Mouse (Mus musculus) macrophage (primary cell): Measurements from ENCODE around the gene Klhl25. TPM values are rescaled to one million over a fixed set of nuclear protein-coding genes. Genes with fewer than 3 reads are reported as not detected.
"Not testable (repeated sequence)": the region's sequence is repeated elsewhere in the genome, so short reads cannot be mapped to it uniquely, and the experiment has no call there.

Source experiments
- H3K27ac ChIP-seq: fragments of 350-480 bp; formaldehyde crosslinking; 2 replicates; pipeline ENCODE4 v1.9.0; 2021
- H3K36me3 ChIP-seq: fragments of 350-480 bp; formaldehyde crosslinking; 2 replicates; pipeline ENCODE4 v1.9.0; 2021; ENCODE audit errors: inconsistent target
- H3K4me3 ChIP-seq: fragments of 350-480 bp; formaldehyde crosslinking; 2 replicates; pipeline ENCODE4 v1.9.0; 2021; ENCODE audit errors: inconsistent target
- H3K79me2 ChIP-seq: fragments of 350-480 bp; formaldehyde crosslinking; 2 replicates; pipeline ENCODE4 v1.9.0; 2021; ENCODE audit errors: inconsistent target
- WGBS: methylation state at CpG from one replicate; pipeline ENCODE4 v1.1.7; 2026; ENCODE audit warnings: inconsistent platforms; ENCODE audit not compliant: missing documents; 5-methylcytosine and 5-hydroxymethylcytosine counted together
- polyA plus RNA-seq: library from polyadenylated mRNA; stranded (reverse); fragments of 250-400 nt; gene quantifications from 3 replicates; pipeline ENCODE4 v1.2.4, GENCODE M21; 2018; ENCODE audit warnings: inconsistent platforms

Gene Klhl25
- polyA plus RNA-seq, 1 experiment from 2014 or later: 4.5 TPM

DNA sequence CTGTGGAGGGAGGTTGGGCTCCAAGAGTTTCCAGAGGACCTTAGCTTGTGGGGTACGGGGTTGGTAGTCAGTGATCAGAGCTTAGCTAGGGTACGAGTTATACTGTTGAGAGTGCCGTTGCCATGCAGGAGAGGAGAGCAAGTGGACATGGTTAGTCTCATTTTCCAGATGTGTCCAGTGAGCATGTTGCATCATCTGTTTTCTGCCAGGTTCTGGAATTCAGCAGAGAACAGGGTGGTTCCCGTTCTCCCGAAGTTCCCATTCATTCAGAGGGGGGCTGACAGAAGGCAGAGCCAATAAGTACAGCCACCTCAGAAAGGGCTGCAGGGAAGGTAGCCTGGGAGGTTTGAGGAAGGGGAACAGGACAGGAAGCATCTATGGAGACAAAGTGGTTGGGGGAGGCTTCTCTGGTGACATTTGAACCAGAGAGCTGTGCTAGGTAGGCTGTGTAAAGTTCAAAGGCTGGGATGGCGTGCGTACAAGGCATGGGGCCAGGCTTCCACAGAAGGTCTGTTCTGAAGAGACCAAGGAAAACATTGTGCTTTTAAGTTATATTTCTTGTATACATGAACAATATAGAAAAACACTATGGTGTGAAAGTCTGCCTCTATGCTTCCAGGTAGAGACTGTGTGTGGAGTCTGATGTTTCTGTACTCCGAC, 5.2 kb downstream of the Klhl25 start:
- Histone ChIP-seq H3K79me2 (peaks cover 94% of the 10 kb centered on the region), H3K4me3 (no peak overlapping the region), H3K27ac (no peak overlapping the region), H3K36me3 (no peaks in the 10 kb centered on the region; the same call in 1 of the 2 replicates)
- WGBS: 92% methylated on average over 8 of the region's 8 CpGs

DNA sequence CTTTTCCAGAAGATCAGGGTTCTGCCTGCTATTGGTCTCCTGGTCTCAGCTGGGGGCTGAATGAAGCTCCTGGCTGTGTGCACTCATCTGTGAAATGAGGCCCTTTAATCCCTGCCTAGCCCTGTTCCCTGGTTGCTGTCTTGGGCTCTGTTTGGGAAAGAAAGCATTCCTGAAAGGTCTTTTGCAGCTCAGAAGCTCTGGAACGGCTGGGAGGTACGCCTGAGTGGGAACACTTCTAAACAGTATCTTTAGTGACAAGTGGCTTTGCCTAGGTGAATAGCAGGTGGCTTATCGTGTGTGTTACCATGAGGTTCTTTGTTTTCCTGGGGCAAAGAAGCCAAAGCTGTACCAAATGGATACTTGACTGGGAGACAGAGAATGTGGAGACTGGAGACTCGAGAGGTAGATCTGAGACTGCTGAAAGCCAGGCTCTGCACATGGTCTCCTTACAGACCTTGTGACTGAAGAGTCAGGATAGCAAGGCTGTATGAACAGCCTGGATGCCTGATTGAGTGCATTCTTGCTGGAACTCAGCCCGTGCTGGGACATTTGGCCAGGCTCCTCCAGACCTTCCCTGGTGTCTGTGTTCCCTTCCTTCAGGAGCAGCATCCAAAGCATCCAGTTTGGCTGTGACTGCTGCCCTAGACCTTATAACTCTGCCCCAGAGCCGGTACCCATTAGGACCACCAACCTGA, 6.3 kb downstream of the Klhl25 start:
- H3K27ac ChIP-seq: 0 out of 2 replicates have a peak overlapping the region, but pooled peaks have one; percentile 19
- peaks cover 94% of the 10 kb centered on the region for H3K79me2 ChIP-seq
- WGBS: 82% methylated on average over 6 of the region's 6 CpGs
- no peak overlapping the region for H3K4me3 ChIP-seq
- no peaks in the 10 kb centered on the region; the same call in 1 of the 2 replicates for H3K36me3 ChIP-seq

DNA sequence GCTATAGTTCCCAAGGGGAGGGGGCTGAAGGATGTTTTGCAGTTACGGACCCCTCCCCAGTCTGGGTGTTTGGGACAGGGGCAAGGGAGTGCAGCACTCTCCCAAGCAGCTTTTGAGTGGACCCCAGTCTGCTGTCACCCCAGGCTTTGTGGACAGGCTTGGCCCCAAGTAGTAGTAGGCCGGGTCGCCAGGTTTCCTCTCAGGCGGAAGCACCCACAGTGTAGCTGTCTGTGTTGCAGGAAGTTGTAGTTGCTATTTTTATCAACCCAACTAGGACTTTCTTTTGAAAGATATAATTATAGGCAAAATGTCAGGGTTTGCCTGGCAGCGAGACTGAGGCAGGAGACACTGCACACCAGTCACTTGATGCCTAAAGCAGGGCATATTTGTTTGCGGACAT, 6.9 kb downstream of the Klhl25 start:
- Histone ChIP-seq H3K79me2 (peaks cover 94% of the 10 kb centered on the region), H3K27ac (peak overlapping the region; percentile 19; the same call in 1 of the 2 replicates), H3K4me3 (no peak overlapping the region), H3K36me3 (no peaks in the 10 kb centered on the region; the same call in 1 of the 2 replicates)
- WGBS: 16% methylated on average over 6 of the region's 6 CpGs

DNA sequence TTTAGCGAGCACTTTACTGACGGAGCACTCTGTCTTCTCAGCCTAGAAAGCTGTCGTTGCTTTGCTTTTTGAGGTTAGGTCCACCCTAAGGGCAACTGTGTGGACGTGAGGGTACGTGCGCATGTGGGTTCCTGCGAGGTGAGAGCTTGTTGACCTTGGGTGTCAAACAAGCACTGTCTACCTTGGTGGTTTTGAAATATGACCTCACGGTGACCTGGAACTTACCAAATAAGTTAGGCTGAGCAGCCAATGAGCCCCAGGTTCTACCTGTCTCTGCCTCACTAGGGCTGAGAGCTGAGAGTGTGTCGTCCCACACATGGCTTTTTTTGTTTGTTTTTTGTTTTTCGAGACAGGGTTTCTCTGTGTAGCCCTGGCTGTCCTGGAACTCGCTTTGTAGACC, 8.1 kb downstream of the Klhl25 start:
- no peak overlapping the region for H3K4me3 ChIP-seq
- peaks cover 99% of the 10 kb centered on the region for H3K79me2 ChIP-seq
- 94% methylated on average over 10 of the region's 11 CpGs for WGBS
- no peak overlapping the region for H3K27ac ChIP-seq
- no peaks in the 10 kb centered on the region; the same call in 1 of the 2 replicates for H3K36me3 ChIP-seq

DNA sequence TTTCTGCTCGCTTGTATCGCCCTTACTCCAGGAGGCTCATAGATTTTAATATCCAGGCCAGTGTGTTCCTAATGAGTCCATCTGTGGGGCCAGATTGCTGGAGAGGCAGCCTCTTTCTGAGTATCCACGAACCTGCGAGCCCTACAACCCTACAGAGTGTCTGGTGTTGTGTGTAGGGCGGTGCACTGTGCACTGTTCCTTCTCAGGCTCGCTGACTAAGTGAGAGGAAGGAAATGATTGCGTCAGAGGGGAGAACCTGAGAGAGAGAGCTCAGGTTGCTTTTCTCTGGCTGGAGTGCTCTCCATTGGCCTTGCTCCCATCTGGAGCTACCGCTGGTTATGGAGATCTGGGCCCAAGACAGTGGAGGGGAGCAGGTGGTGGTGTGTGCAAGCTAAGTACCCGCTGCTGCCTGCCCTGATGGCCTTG, 11.7 kb downstream of the Klhl25 start:
- H3K27ac ChIP-seq: no peak overlapping the region
- H3K79me2 ChIP-seq: peaks cover 100% of the 10 kb centered on the region
- 64% methylated on average over 9 of the region's 9 CpGs for WGBS
- H3K36me3 ChIP-seq: no peaks in the 10 kb centered on the region
- no peak overlapping the region for H3K4me3 ChIP-seq

DNA sequence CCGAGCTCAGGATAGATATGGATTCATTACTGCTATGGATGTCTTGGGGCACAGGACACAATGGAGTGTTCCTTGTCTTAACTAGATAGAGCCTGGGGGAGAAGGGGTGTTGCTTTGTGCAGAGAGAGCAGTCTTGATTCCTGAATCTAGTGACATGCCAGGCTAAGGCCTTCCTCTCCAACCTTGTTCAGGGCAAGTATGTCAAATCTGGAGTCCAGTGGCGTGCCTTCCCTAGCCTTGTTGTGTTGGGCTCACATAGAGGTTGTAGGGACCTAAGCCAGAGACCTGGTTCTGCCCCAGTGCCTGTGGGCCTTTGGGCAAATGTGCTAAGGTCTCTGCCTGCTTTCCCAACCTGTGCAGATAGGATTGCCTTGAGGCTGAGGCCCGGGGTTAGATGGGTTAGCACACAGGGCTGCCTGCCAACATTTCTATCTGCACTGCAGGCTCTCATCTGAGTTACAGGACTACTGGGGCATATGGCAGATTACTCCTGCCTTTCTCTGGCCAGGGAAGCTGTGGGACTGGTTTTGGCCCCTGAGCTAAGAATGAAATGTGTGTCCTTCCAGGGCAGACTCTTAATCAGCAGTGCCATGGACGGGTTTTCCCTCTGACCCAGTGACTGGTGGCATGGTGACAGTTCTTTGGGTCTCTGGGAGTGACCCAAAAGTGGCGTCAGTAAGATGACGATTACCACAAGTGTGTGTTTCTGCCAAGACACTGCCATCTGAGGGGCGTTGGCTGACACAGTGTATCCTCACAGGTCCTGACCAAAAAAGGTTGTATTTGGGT, 13.7 kb downstream of the Klhl25 start:
- H3K27ac ChIP-seq, H3K4me3 ChIP-seq: not testable (repeated sequence)
- peaks cover 19% of the 10 kb centered on the region for H3K36me3 ChIP-seq
- H3K79me2 ChIP-seq: peaks cover 100% of the 10 kb centered on the region
- WGBS: 94% methylated on average over 4 of the region's 7 CpGs

DNA sequence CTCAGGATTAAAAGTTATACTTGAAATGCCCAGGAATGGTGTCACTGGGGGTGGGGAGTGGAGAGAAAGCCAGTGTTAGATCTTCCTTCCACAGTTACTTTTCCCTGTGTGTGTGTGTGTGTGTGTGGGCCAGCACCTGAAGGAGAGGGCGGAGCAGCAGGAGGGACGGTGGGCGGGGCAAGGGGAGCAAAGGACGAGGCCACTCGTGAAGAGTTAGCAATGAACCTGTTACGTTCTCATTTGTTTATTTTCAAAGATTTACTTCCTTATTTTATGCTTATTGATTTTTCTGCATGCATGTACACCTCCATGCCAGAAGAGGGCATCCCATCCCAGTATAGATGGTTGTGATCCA, 14.3 kb downstream of the Klhl25 start:
- Histone ChIP-seq H3K36me3 (peaks cover 24% of the 10 kb centered on the region), H3K79me2 (peaks cover 97% of the 10 kb centered on the region)
- H3K4me3 ChIP-seq, H3K27ac ChIP-seq: not testable (repeated sequence)
- 97% methylated on average over 5 of the region's 6 CpGs for WGBS

DNA sequence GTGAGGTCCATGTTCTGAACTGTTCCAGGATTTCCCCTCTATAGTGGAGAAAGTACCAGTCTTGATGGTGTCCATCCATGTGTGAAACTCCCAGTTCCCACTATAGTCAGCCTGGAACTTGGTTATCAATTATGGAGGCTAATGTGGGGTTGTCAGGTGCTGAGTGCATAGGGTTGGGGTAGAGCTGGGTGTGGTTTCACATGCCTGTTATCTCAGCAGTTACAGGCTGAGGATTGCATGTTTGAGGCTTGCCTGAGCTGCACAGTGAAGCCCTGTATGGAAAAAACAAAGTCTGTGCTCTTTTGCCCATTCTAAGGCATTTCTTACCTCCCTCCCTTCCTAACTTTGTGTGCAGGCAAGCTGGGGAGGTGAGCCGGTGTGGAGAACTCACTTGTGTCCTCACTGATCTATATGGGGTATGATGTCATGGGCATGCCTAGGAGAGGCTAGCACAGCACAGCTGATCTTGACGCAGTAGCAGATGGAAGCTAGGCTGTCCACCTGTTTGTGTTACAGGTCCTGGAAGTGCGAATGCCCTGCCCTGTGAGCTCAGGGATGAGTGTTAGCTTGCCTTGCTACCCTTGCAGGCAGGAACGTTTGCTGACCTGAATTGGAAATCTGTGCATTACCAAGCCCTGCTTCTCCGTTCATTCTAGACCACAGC, 15.3 kb downstream of the Klhl25 start:
- H3K27ac ChIP-seq, H3K4me3 ChIP-seq: not testable (repeated sequence)
- peaks cover 92% of the 10 kb centered on the region for H3K79me2 ChIP-seq
- 97% methylated on average over 5 of the region's 5 CpGs for WGBS
- H3K36me3 ChIP-seq: peaks cover 26% of the 10 kb centered on the region

DNA sequence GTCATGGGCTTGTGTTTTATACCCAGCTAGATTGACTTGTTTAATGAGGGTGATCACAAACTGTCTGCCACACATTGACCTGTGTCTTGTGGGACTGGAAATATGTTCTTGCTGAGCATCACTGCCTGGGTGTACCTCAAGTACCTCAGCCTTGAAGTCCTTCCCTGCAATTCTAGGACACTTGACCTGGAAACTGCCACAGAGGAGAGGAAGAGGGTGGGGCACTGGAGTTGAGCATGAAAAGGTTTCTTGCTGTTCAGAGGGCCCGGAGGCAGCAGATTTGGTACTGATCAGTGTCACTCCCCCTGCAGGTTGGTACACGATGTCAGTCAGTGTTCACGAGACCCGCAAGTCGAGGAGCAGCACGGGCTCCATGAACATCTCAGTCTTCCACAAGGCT, 16.9 kb downstream of the Klhl25 start:
- Histone ChIP-seq H3K36me3 (peaks cover 31% of the 10 kb centered on the region), H3K27ac (no peak overlapping the region), H3K4me3 (no peak overlapping the region), H3K79me2 (peaks cover 89% of the 10 kb centered on the region)
- 94% methylated on average over 6 of the region's 6 CpGs for WGBS

DNA sequence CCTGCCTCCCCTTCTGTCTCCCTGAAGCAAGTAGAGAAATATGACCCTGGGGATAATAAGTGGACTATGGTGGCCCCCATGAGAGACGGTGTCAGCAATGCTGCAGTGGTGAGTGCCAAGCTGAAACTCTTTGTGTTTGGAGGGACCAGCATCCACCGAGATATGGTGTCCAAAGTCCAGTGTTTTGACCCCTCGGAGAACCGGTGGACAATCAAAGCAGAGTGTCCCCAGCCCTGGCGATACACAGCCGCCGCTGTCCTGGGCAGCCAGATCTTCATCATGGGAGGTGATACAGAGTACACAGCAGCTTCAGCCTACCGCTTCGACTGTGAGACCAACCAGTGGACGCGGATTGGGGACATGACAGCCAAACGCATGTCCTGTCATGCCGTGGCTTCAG, 18.4 kb downstream of the Klhl25 start:
- Histone ChIP-seq H3K79me2 (peaks cover 77% of the 10 kb centered on the region), H3K27ac (no peak overlapping the region), H3K4me3 (no peak overlapping the region), H3K36me3 (peaks cover 31% of the 10 kb centered on the region)
- WGBS: 94% methylated on average over 13 of the region's 13 CpGs

DNA sequence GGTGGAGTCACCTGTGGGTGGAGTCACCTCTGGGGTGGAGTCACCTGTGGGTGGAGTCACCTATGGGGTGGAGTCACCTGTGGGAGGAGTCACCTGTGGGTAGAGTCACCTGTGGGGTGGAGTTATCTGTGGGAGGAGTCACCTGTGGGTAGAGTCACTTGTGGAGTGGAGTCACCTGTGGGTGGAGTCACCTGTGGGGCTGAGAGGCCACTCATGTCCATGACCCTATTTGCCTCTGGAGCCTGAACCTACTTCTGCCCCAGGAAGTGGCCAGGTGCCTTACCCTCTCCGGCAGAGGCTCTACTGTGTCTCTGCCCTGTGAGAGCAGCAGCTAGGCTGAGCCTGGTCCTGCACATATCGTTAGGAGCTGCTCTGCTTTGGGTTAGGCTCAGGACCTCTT, 20.6 kb downstream of the Klhl25 start:
- no peak overlapping the region for H3K4me3 ChIP-seq
- 100% methylated on average over 2 of the region's 2 CpGs for WGBS
- H3K36me3 ChIP-seq: peaks cover 39% of the 10 kb centered on the region
- no peak overlapping the region for H3K27ac ChIP-seq
- peaks cover 56% of the 10 kb centered on the region; the same call in 1 of the 2 replicates for H3K79me2 ChIP-seq

DNA sequence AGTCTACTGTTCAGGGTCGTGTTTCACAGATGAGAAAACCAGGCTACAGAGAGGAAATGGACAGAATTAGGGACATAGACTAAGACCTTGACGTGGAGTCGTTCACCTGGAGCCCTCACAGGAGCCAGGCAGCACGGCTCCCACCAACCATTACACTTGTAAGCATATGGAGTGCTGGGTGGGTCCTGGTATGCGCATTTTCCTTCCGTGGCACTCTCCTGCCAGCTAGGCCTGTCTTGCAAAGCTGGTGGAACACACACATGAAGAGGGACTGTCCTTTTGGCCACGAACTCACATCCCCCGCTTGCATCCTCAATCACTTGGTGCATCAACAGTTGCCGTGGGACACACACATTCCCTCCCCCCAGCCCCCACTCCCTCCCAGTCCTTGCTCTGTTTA, 22.4 kb downstream of the Klhl25 start:
- Histone ChIP-seq H3K27ac (no peak overlapping the region), H3K79me2 (peaks cover 37% of the 10 kb centered on the region; the same call in 1 of the 2 replicates), H3K36me3 (peaks cover 34% of the 10 kb centered on the region), H3K4me3 (no peak overlapping the region)
- WGBS: 95% methylated on average over 9 of the region's 9 CpGs

DNA sequence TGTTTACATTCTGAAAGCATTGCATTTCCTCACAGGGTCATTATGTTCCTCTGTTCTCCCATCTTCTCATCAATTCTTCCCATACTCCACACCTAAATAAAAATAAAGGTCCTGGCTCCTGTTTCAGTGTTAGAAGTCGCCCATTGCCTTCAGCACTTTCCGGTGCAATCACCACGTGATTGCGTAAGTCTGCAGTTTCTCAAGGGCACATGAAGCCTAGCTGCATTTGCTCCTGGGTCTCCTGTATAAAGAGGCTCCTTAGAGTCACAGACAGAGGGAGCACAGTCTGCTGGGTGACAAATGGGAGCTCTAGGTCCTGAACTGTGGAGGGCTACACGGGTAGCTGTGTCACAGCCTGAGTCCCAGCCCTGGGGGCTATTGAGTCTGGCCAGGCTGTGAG, 24.1 kb downstream of the Klhl25 start:
- peaks cover 21% of the 10 kb centered on the region; the same call in 1 of the 2 replicates for H3K79me2 ChIP-seq
- no peak overlapping the region for H3K4me3 ChIP-seq
- H3K27ac ChIP-seq: no peak overlapping the region
- peaks cover 17% of the 10 kb centered on the region; the same call in 1 of the 2 replicates for H3K36me3 ChIP-seq
- WGBS: 11% methylated on average over 5 of the region's 5 CpGs

DNA sequence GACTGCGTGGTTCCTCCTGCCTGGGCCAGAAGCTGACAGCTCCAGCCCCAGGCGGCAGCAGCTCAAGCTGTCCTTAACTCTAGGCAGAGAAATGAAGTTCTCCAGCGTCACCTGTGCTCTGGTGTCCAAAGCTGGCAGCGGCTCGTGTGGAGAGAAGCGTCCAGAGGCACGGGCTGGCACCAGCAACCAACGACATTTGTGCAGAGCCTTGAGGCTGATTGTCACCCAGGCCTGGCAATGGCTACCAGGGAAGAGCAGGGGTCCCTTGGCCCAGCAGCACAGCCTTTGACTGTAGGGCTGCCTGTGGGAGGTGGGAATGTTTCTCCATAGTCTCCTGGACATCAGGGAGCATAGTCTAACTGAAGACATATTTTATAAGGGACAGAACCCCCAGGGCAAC, 24.6 kb downstream of the Klhl25 start:
- Histone ChIP-seq H3K4me3 (no peak overlapping the region), H3K27ac (no peak overlapping the region), H3K79me2 (peaks cover 21% of the 10 kb centered on the region; the same call in 1 of the 2 replicates), H3K36me3 (peaks cover 13% of the 10 kb centered on the region; the same call in 1 of the 2 replicates)
- 79% methylated on average over 8 of the region's 8 CpGs for WGBS
